Mouse (Mus musculus) brain, embryonic 14.5 days (tissue): Measurements from ENCODE around the gene Rhbdf2.

Experiments
- CTCF ChIP-seq: fragments of 200-500 bp; IDR thresholded peaks from 2 replicates; pipeline ENCODE4 v1.5.1; 2012; ENCODE audit warnings: inconsistent platforms, mild to moderate bottlenecking, moderate library complexity, borderline replicate concordance; ENCODE audit not compliant: insufficient read depth, insufficient read length; ENCODE audit errors: extremely low read depth
- POLR2A ChIP-seq: fragments of 200-500 bp; IDR thresholded peaks from 2 replicates; pipeline ENCODE4 v1.6.1; 2012; ENCODE audit warnings: mild to moderate bottlenecking, inconsistent platforms, borderline replicate concordance; ENCODE audit not compliant: poor library complexity, insufficient read depth, insufficient read length, severe bottlenecking; ENCODE audit errors: extremely low read depth

GRCm38 (mm10) chr11:116653234-116653633, 26.4 kb upstream of the Rhbdf2 start, which contains the start of gene Prcd:
- TF ChIP-seq POLR2A (no peak), CTCF (no peak)
